Mouse (Mus musculus) embryonic fibroblast, embryonic 13.5 days (primary cell): ENCODE data around the gene Pax9.

Source experiments
- CTCF ChIP-seq: IDR thresholded peaks from 2 replicates; pipeline ENCODE4 v1.5.1; 2011; ENCODE audit warnings: mild to moderate bottlenecking, control low read depth, low read length, moderate library complexity, borderline replicate concordance; ENCODE audit not compliant: insufficient read depth
- POLR2A ChIP-seq: IDR thresholded peaks from 2 replicates; pipeline ENCODE4 v1.6.1; 2011; ENCODE audit warnings: low read depth, mild to moderate bottlenecking, control low read depth, low read length, moderate library complexity

DNA sequence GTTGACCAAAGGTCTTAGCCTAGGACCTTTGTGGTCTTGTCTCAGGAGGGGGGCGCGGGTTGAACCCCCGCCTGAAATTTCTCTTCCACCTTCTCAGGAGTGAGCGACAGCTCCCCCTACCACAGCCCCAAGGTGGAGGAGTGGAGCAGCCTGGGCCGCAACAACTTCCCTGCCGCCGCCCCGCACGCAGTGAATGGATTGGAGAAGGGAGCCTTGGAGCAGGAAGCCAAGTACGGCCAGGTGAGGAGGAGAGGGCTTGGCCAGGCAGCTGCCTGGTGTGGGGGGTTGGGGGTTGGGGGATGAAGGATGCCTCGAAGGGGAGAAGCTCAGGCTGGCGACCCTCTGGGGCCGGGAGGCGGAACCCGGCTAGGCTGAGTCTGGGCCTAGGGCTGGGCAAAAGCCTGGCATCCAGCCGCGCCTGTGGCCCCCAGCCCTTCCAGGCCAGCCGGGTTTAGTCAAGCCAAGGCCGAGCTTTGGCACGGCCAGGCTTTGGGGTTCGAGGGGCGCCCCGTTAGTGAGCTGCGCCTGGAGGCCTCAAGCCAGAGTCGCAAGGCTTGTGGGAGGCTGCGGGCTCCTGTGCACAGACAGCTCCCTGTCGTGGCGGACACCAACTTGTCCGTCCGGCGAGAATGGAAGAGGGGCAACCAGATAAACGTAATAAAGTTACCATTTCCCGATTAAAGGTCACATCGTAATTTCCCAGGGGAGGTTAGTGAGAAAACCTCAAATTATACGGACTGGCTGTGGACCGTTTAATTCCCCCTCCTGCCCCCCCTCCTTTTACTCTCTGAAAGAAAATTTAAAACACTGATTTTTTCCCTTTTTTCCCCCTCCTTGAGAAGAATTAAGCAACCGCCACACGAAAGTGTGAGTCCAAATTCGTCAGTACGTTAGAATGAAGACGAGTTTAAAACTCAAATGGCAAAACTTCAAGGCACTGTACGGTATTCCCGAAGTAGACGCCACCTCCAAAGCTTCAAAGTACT, 8.6 kb downstream of the Pax9 start:
- TF ChIP-seq POLR2A: no peak
- TF ChIP-seq CTCF: no peak
